Mouse (Mus musculus) frontal cortex, postnatal 10 days (tissue): ENCODE data around the gene Gm35134.
"Not testable (repeated sequence)": the region's sequence is repeated elsewhere in the genome, so short reads cannot be mapped to it uniquely, and the experiment has no call there.

Experiments used
- DNase-seq, 2 experiments: peaks; one replicate each; pipeline ENCODE4 v3.0.0; 2022; ENCODE audit warnings: low spot score in 2 of 2, mixed read lengths in 1 of 2

Gene Gm35134

GRCm38 (mm10) chrY:19112707-19113106, at the start of gene Gm35134:
Gene Gm35134, plus strand, starts transcription at chrY:19113007.
- not testable (repeated sequence) for DNase-seq
